Mouse (Mus musculus) neural tube, embryonic 14.5 days (tissue): ENCODE measurements around the gene Rbm39. TPM values are rescaled to one million over a fixed set of nuclear protein-coding genes. Genes with fewer than 3 reads are reported as not detected.

Experiments
- ATAC-seq: fragments of 200-750 bp; cut with Nextera tagmentation; 2 replicates; pipeline ENCODE4 v1.8.0; 2017; ENCODE audit warnings: low read depth, mild to moderate bottlenecking, moderate TSS enrichment, moderate library complexity
- H3K27ac ChIP-seq: fragments of 300-500 bp; sonication (generic); 2 replicates; pipeline ENCODE4 v1.5.1; 2014; ENCODE audit warnings: low read depth, mild to moderate bottlenecking, control low read depth, low read length, moderate library complexity, mixed read lengths
- H3K27me3 ChIP-seq: fragments of 300-500 bp; sonication (generic); 2 replicates; pipeline ENCODE4 v1.6.1; 2014; ENCODE audit warnings: low read length; ENCODE audit not compliant: control insufficient read depth, insufficient read depth
- H3K36me3 ChIP-seq: fragments of 300-500 bp; sonication (generic); 2 replicates; pipeline ENCODE4 v1.6.1; 2014; ENCODE audit warnings: low read length, mixed read lengths; ENCODE audit not compliant: control insufficient read depth, insufficient read depth
- H3K4me1 ChIP-seq: fragments of 300-500 bp; sonication (generic); 2 replicates; pipeline ENCODE4 v1.6.1; 2014; ENCODE audit warnings: low read length; ENCODE audit not compliant: control insufficient read depth, insufficient read depth
- H3K4me2 ChIP-seq: fragments of 300-500 bp; sonication (generic); 2 replicates; pipeline ENCODE4 v1.6.1; 2014; ENCODE audit warnings: mild to moderate bottlenecking, low read depth, low read length, control low read depth
- H3K4me3 ChIP-seq: fragments of 300-500 bp; sonication (generic); 2 replicates; pipeline ENCODE4 v1.5.1; 2014; ENCODE audit warnings: low read depth, low read length, control low read depth, mixed read lengths
- H3K9ac ChIP-seq: fragments of 300-500 bp; sonication (generic); replicated peaks from 2 replicates; pipeline ENCODE4 v1.6.1; 2014; ENCODE audit warnings: low read depth, mild to moderate bottlenecking, control low read depth, low read length, mixed read lengths
- H3K9me3 ChIP-seq: fragments of 300-500 bp; sonication (generic); 2 replicates; pipeline ENCODE4 v1.6.1; 2016; ENCODE audit warnings: low read length; ENCODE audit not compliant: control insufficient read depth
- WGBS: fragments of 180-500 bp; shearing (Covaris S2); extraction: QIAGEN DNeasy Blood & Tissue Kit; methylation state at CpG from one replicate; pipeline ENCODE4 v1.1.7; 2014; 5-methylcytosine and 5-hydroxymethylcytosine counted together
- polyA plus RNA-seq: library from polyadenylated mRNA; unstranded; fragments of >200 nt; fragmentation: Nextera tagmentation; extraction: Ambion mirVana; gene quantifications from 2 replicates; pipeline ENCODE4 v1.2.1, GENCODE M21; 2014

Gene Rbm39
- 504 and 543 TPM in 2 replicates for polyA plus RNA-seq

GRCm38 (mm10) chr2:156180094-156180821, at the start of gene Rbm39:
Rbm39 (minus strand) TSS chr2:156180238.
- Histone ChIP-seq H3K36me3 (peaks cover 24% of the 10 kb centered on the region), H3K9ac (peak within 1 kb of the TSS; percentile 100), H3K4me1 (peaks cover 27% of the 10 kb centered on the region), H3K4me2 (peak within 1 kb of the TSS; percentile 90), H3K4me3 (peak within 1 kb of the TSS; percentile 100), H3K27ac (peak within 1 kb of the TSS; percentile 99), H3K27me3 (no peaks in the 10 kb centered on the region), H3K9me3 (no peaks in the 10 kb centered on the region)
- ATAC-seq, result peak; percentile 98
- WGBS, result under 1% methylated on average over 47 of the region's 47 CpGs

- Histone ChIP-seq H3K9ac (no peak overlapping the region), H3K4me3 (no peak overlapping the region), H3K27me3 (no peaks in the 10 kb centered on the region), H3K9me3 (no peaks in the 10 kb centered on the region), H3K27ac (no peak overlapping the region), H3K36me3 (peaks cover 21% of the 10 kb centered on the region), H3K4me2 (no peak overlapping the region), H3K4me1 (no peaks in the 10 kb centered on the region)
- ATAC-seq, result no peak
- WGBS, result 97% methylated on average over 1 of the region's 1 CpGs
Measured at GRCm38 (mm10) chr2:156229171-156229570, 49.1 kb upstream of the Rbm39 start.

- H3K27me3 ChIP-seq, result no peaks in the 10 kb centered on the region
- H3K4me2 ChIP-seq, result no peak overlapping the region
- peaks cover 21% of the 10 kb centered on the region for H3K36me3 ChIP-seq
- no peaks in the 10 kb centered on the region for H3K4me1 ChIP-seq
- no peak overlapping the region for H3K4me3 ChIP-seq
- no peaks in the 10 kb centered on the region for H3K9me3 ChIP-seq
- H3K9ac ChIP-seq, result no peak overlapping the region
- no peak overlapping the region for H3K27ac ChIP-seq
- ATAC-seq, result no peak
- WGBS, result 100% methylated on average over 1 of the region's 1 CpGs
Measured at GRCm38 (mm10) chr2:156227689-156228088, 47.7 kb upstream of the Rbm39 start.

GRCm38 (mm10) chr2:156224043-156224442, 44.0 kb upstream of the Rbm39 start:
- Histone ChIP-seq H3K9me3 (no peaks in the 10 kb centered on the region), H3K27me3 (no peaks in the 10 kb centered on the region), H3K36me3 (peaks cover 18% of the 10 kb centered on the region), H3K4me2 (no peak overlapping the region), H3K9ac (no peak overlapping the region), H3K4me1 (no peaks in the 10 kb centered on the region), H3K4me3 (no peak overlapping the region), H3K27ac (no peak overlapping the region)
- ATAC-seq, result no peak
- 92% methylated on average over 5 of the region's 5 CpGs for WGBS

GRCm38 (mm10) chr2:156222100-156222499, 42.1 kb upstream of the Rbm39 start:
- H3K27me3 ChIP-seq, result no peaks in the 10 kb centered on the region
- H3K27ac ChIP-seq, result no peak overlapping the region
- no peaks in the 10 kb centered on the region for H3K4me1 ChIP-seq
- peaks cover 16% of the 10 kb centered on the region for H3K36me3 ChIP-seq
- H3K4me3 ChIP-seq, result no peak overlapping the region
- H3K9me3 ChIP-seq, result no peaks in the 10 kb centered on the region
- no peak overlapping the region for H3K4me2 ChIP-seq
- ATAC-seq, result no peak
- no peak overlapping the region for H3K9ac ChIP-seq

- Histone ChIP-seq H3K27ac (no peak overlapping the region), H3K9ac (no peak overlapping the region), H3K9me3 (no peaks in the 10 kb centered on the region), H3K4me2 (no peak overlapping the region), H3K36me3 (no peaks in the 10 kb centered on the region), H3K4me3 (no peak overlapping the region), H3K4me1 (no peaks in the 10 kb centered on the region), H3K27me3 (no peaks in the 10 kb centered on the region)
- no peak for ATAC-seq
- 45% methylated on average over 1 of the region's 1 CpGs for WGBS
Measured at GRCm38 (mm10) chr2:156217786-156218185, 37.7 kb upstream of the Rbm39 start.

- ATAC-seq, result no peak
- H3K4me1 ChIP-seq, result peaks cover 13% of the 10 kb centered on the region
- H3K27ac ChIP-seq, result no peak overlapping the region
- H3K27me3 ChIP-seq, result no peaks in the 10 kb centered on the region
- H3K4me2 ChIP-seq, result no peak overlapping the region
- H3K4me3 ChIP-seq, result no peak overlapping the region
- 93% methylated on average over 6 of the region's 6 CpGs for WGBS
- H3K9ac ChIP-seq, result no peak overlapping the region
- H3K9me3 ChIP-seq, result no peaks in the 10 kb centered on the region
- peaks cover 4% of the 10 kb centered on the region; the same call in 1 of the 2 replicates for H3K36me3 ChIP-seq
Measured at GRCm38 (mm10) chr2:156203917-156204316, 23.9 kb upstream of the Rbm39 start.

GRCm38 (mm10) chr2:156202848-156203437, 22.9 kb upstream of the Rbm39 start:
- H3K36me3 ChIP-seq, result peaks cover 4% of the 10 kb centered on the region; the same call in 1 of the 2 replicates
- ATAC-seq, result peak; percentile 81
- no peaks in the 10 kb centered on the region for H3K27me3 ChIP-seq
- no peak overlapping the region for H3K4me2 ChIP-seq
- WGBS, result 53% methylated on average over 3 of the region's 3 CpGs
- H3K4me3 ChIP-seq, result no peak overlapping the region
- 0 out of 2 replicates have a peak overlapping the region, but pooled peaks have one; percentile 11 for H3K9ac ChIP-seq
- peak overlapping the region; percentile 11 for H3K27ac ChIP-seq
- peaks cover 21% of the 10 kb centered on the region for H3K4me1 ChIP-seq
- no peaks in the 10 kb centered on the region for H3K9me3 ChIP-seq

GRCm38 (mm10) chr2:156201486-156201885, 21.4 kb upstream of the Rbm39 start:
- Histone ChIP-seq H3K27me3 (no peaks in the 10 kb centered on the region), H3K27ac (no peak overlapping the region), H3K36me3 (peaks cover 4% of the 10 kb centered on the region; the same call in 1 of the 2 replicates), H3K4me3 (no peak overlapping the region), H3K4me2 (no peak overlapping the region), H3K9me3 (no peaks in the 10 kb centered on the region), H3K4me1 (peaks cover 26% of the 10 kb centered on the region), H3K9ac (no peak overlapping the region)
- no peak for ATAC-seq
- WGBS, result 96% methylated on average over 4 of the region's 4 CpGs
